Mouse (Mus musculus): Measurements from ENCODE around the gene Hoxc4.
A peak's percentile ranks its signal among the peaks of the same experiment; 100 is the strongest.

Hoxc4 gene

GRCm38 (mm10) chr15:103011928-103012486 lies 6.7 kb upstream of the Hoxc4 start:
- DNase-seq = peak in 1 of 2 experiments; percentile 42

GRCm38 (mm10) chr15:103013238-103013984 lies 5.3 kb upstream of the Hoxc4 start:
- DNase-seq = peak; percentile 49 to 52

DNA sequence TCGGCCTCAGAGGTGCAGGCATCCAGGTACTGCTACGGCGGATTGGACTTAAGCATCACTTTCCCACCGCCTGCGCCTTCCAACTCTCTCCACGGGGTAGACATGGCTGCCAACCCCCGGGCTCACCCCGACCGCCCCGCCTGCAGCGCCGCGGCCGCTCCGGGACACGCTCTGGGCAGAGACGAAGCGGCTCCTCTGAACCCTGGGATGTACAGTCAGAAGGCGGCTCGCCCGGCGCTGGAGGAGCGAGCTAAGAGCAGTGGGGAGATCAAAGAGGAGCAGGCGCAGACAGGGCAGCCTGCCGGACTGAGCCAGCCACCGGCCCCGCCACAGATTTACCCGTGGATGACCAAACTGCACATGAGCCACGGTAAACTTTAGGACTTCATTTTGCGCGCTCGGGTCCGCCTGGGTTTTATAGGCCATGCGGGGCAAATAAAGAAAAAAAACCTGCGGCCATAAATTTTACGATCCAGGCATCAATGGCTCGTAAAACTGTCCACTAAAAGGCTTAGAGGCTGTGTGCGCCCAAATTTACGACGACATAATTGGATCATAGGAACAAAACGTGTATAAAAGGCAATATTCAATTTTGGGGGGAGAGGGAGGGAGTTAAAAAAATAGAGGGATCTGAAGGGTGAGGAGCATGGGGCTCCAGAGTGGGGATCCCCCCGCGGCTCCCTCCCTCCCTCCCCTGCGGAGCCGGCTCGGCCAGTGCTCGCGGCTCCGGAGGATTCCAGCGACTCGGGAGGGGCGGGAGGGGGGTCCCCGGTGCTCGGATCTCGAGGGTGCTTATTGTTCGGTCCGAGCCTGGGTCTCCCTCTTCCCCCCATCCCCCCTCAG lies 4.3 kb upstream of the Hoxc4 start:
- DNase-seq = peak; percentile 60 to 81

DNA sequence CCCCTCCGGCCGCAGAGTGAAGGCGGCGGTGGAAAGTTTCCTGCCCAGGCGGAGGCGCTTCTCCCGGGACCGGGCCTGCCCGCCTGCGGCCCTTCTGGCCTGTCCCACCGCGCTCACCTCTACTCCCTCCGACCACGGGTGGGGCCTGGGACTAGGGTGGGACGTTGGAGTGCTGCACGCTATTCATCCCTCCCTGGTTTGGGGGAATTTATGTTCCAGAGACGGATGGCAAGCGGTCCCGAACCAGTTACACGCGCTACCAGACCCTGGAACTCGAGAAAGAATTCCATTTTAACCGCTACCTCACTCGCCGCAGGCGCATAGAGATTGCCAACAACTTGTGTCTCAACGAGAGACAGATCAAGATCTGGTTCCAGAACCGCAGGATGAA lies 3.7 kb upstream of the Hoxc4 start:
- no peak for DNase-seq

DNA sequence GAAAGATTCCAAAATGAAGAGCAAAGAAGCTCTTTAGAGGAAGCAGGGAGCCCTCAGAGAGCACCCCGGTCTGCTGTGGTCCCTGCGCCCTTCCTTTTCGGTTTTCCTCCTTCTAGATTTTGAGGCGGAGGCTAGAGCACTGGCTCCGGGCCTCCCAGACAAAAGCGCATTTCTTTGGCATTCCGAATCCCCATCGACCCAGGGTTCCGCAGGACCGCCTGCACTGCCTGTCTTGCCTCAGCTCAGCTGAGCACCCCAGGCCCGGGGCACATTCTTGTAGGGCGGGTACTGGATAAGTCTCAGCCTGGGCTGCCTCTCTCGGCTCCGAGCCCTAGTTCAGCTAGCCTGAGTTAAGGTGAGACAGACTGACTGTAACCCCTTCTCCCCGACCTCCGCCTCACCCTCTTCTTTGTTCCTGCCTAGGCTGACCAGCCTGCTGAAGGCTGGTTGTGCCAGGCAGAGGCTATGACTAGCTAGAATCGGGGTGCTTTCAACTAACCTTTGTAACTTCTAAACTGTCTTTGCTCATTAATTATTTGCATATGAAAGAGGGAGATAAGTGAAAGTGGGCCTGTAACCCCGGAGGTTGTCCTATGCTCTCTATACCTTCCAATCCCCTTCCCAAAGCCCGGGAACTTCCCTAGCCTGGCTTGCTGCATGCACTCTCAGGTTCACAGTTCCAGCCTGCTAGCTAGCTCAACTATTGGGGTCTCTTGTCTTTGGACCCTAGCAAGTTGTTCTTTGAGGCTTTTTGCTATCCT lies 3.1 kb upstream of the Hoxc4 start:
- DNase-seq = no peak

GRCm38 (mm10) chr15:103020899-103021418 lies 2.2 kb downstream of the Hoxc4 start:
- no peak for DNase-seq

GRCm38 (mm10) chr15:103021544-103021943 lies 2.8 kb downstream of the Hoxc4 start:
- DNase-seq = no peak

DNA sequence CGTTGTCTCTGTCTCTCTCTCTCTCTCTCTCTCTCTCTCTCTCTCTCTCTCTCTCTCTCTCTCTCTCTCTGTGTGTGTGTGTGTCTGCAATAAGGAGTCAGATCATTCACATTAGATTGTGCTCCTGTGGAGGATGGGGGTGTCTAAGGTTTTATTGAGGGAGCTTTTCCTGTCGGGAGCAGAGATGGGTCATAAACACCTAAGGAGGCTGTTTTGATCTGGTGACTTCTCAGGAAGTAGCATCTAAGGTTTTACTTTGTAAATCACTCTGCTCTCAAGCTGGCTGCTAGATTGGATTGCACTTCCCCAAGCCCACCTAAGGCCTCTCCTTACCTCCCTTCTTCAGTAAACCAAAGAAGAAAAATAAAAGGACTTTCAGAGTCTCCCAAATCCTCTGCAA lies 5.4 kb downstream of the Hoxc4 start:
- DNase-seq = no peak

- DNase-seq = no peak
Observed at GRCm38 (mm10) chr15:103027266-103028235, 8.8 kb downstream of the Hoxc4 start.

DNA sequence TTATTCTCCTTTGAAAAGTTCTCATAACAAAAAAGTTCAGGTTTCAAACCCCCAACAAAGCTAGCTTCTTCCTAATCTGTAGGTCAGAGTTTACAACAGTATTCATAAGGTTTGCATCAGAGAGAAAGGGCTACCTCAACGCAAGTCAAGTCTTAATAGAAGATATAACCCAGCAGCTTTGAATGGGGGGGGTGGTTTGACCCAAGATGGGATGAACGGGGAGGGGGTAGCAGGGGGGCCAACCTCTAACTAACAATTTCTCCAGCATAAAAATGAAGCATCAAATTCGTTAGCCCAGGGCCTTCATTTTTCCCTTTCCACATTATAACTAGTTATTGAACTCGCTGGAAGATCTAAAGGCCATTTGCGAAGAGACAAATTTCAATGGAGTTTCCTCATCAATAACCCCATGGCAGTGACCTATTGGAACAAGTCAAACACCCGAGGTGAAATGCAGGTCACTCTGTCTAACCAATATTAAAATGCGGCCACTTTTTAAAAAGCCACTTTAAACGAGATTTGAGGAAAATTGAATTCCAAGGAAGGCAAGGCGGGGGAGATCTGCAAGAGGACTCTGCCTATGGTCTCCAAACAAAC lies 10.3 kb downstream of the Hoxc4 start:
- DNase-seq = no peak

- no peak for DNase-seq
Observed at GRCm38 (mm10) chr15:103030142-103030541, 11.4 kb downstream of the Hoxc4 start.

GRCm38 (mm10) chr15:103032167-103032566 lies 13.4 kb downstream of the Hoxc4 start:
- no peak for DNase-seq

GRCm38 (mm10) chr15:103032646-103033575 lies 14.2 kb downstream of the Hoxc4 start:
- no peak for DNase-seq

GRCm38 (mm10) chr15:103034043-103034806 lies 15.5 kb downstream of the Hoxc4 start:
- peak; percentile 41 to 75 for DNase-seq

GRCm38 (mm10) chr15:103034807-103035547 lies 16.2 kb downstream of the Hoxc4 start:
- peak in 1 of 2 experiments; percentile 55 for DNase-seq

DNA sequence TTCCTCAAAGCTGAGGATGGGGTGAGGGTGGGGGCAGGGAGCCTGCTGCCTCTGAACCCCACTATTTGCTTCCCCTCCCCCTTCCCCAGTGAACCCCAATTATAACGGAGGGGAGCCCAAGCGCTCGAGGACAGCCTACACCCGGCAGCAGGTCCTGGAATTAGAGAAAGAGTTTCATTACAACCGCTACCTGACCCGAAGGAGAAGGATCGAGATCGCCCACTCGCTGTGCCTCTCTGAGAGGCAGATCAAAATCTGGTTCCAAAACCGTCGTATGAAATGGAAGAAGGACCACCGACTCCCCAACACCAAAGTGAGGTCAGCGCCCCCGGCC lies 16.8 kb downstream of the Hoxc4 start:
- no peak for DNase-seq

DNA sequence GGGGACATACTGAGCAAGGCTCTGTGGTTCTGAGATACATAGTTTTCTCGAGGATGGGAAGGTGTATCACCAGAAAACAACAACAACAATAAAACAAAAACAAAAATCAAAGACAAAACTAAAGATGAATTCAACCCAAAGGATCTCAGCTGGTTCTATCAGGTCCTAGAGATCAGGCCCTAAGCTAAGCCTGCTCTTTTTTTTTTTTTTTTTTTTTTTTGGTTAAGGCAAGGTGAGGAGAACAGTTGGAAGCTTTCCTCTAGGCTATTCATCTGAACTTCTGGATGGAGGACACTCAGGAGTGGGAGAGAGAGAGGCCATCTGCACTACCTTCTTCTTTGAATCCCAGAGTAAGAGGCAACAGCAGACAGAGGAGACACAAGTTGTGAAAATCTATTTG lies 18.8 kb downstream of the Hoxc4 start:
- DNase-seq = no peak

- no peak for DNase-seq
Observed at GRCm38 (mm10) chr15:103038701-103039480, 20.2 kb downstream of the Hoxc4 start.
